Mouse (Mus musculus) embryonic facial prominence, embryonic 12.5 days (tissue): Measurements from ENCODE around the gene Podxl2. TPM values are rescaled to one million over a fixed set of nuclear protein-coding genes. Genes with fewer than 3 reads are reported as not detected.
A peak's percentile ranks its signal among the peaks of the same experiment; 100 is the strongest.

Experiments used
- ATAC-seq: fragments of 200-750 bp; cut with Nextera tagmentation; 2 replicates; pipeline ENCODE4 v1.8.0; 2017; ENCODE audit not compliant: insufficient number of reproducible peaks, insufficient read depth, low FRiP score, low TSS enrichment
- H3K27ac ChIP-seq: fragments of 300-500 bp; sonication (generic); 2 replicates; pipeline ENCODE4 v1.5.1; 2016; ENCODE audit warnings: mild to moderate bottlenecking
- H3K27me3 ChIP-seq: fragments of 300-500 bp; sonication (generic); 2 replicates; pipeline ENCODE4 v1.6.1; 2016; ENCODE audit warnings: mild to moderate bottlenecking, moderate library complexity
- H3K36me3 ChIP-seq: fragments of 300-500 bp; sonication (generic); 2 replicates; pipeline ENCODE4 v1.6.1; 2016; ENCODE audit warnings: mild to moderate bottlenecking
- H3K4me1 ChIP-seq: fragments of 300-500 bp; sonication (generic); 2 replicates; pipeline ENCODE4 v1.6.1; 2016
- H3K4me2 ChIP-seq: fragments of 300-500 bp; sonication (generic); replicated peaks from 2 replicates; pipeline ENCODE4 v1.6.1; 2016; ENCODE audit warnings: mild to moderate bottlenecking, moderate library complexity
- H3K4me3 ChIP-seq: fragments of 300-500 bp; sonication (generic); 2 replicates; pipeline ENCODE4 v1.5.1; 2016; ENCODE audit warnings: mild to moderate bottlenecking
- H3K9ac ChIP-seq: fragments of 300-500 bp; sonication (generic); 2 replicates; pipeline ENCODE4 v1.6.1; 2016; ENCODE audit warnings: mild to moderate bottlenecking, moderate library complexity
- H3K9me3 ChIP-seq: fragments of 300-500 bp; sonication (generic); 2 replicates; pipeline ENCODE4 v1.6.1; 2016; ENCODE audit warnings: mild to moderate bottlenecking, moderate library complexity
- WGBS: fragments of 180-500 bp; shearing (Covaris S2); methylation state at CpG from one replicate; pipeline ENCODE4 v1.1.7; 2016; 5-methylcytosine and 5-hydroxymethylcytosine counted together
- polyA plus RNA-seq: library from polyadenylated mRNA; unstranded; fragments of >200 nt; fragmentation: Nextera tagmentation; extraction: Ambion mirVana; gene quantifications from 2 replicates; pipeline ENCODE4 v1.2.1, GENCODE M21; 2016

Podxl2 gene
- polyA plus RNA-seq, 1 experiment from 2014 or later = 138 TPM

GRCm38 (mm10) chr6:88860914-88861313, 13.9 kb downstream of the Podxl2 start:
- no peaks in the 10 kb centered on the region for H3K27me3 ChIP-seq
- peaks cover 49% of the 10 kb centered on the region for H3K36me3 ChIP-seq
- no peak overlapping the region for H3K4me3 ChIP-seq
- no peak for ATAC-seq
- no peaks in the 10 kb centered on the region for H3K4me1 ChIP-seq
- no peaks in the 10 kb centered on the region for H3K9me3 ChIP-seq
- H3K27ac ChIP-seq = no peak overlapping the region
- WGBS = 7% methylated on average over 2 of the region's 2 CpGs
- no peak overlapping the region for H3K4me2 ChIP-seq
- H3K9ac ChIP-seq = no peak overlapping the region

- Histone ChIP-seq H3K36me3 (peaks cover 39% of the 10 kb centered on the region), H3K4me2 (no peak overlapping the region), H3K27ac (no peak overlapping the region), H3K9ac (no peak overlapping the region), H3K9me3 (no peaks in the 10 kb centered on the region), H3K4me3 (no peak overlapping the region), H3K4me1 (no peaks in the 10 kb centered on the region), H3K27me3 (no peaks in the 10 kb centered on the region)
- 61% methylated on average over 7 of the region's 7 CpGs for WGBS
- ATAC-seq = no peak
Observed at GRCm38 (mm10) chr6:88858341-88858740, 16.5 kb downstream of the Podxl2 start.

GRCm38 (mm10) chr6:88857830-88858229, 17.0 kb downstream of the Podxl2 start:
- ATAC-seq = no peak
- Histone ChIP-seq H3K4me1 (no peaks in the 10 kb centered on the region), H3K4me2 (no peak overlapping the region), H3K9ac (no peak overlapping the region), H3K4me3 (no peak overlapping the region), H3K27me3 (no peaks in the 10 kb centered on the region), H3K27ac (no peak overlapping the region), H3K9me3 (no peaks in the 10 kb centered on the region), H3K36me3 (peaks cover 34% of the 10 kb centered on the region)
- 86% methylated on average over 6 of the region's 6 CpGs for WGBS

GRCm38 (mm10) chr6:88857249-88857648, 17.6 kb downstream of the Podxl2 start:
- Histone ChIP-seq H3K4me2 (no peak overlapping the region), H3K9ac (no peak overlapping the region), H3K27ac (no peak overlapping the region), H3K27me3 (no peaks in the 10 kb centered on the region), H3K9me3 (no peaks in the 10 kb centered on the region), H3K4me1 (no peaks in the 10 kb centered on the region), H3K36me3 (peaks cover 34% of the 10 kb centered on the region), H3K4me3 (no peak overlapping the region)
- 48% methylated on average over 9 of the region's 9 CpGs for WGBS
- no peak for ATAC-seq

- H3K4me1 ChIP-seq = no peaks in the 10 kb centered on the region
- no peak for ATAC-seq
- H3K9me3 ChIP-seq = no peaks in the 10 kb centered on the region
- H3K9ac ChIP-seq = no peak overlapping the region
- no peak overlapping the region for H3K4me2 ChIP-seq
- 21% methylated on average over 5 of the region's 5 CpGs for WGBS
- no peak overlapping the region for H3K27ac ChIP-seq
- H3K4me3 ChIP-seq = no peak overlapping the region
- no peaks in the 10 kb centered on the region for H3K27me3 ChIP-seq
- H3K36me3 ChIP-seq = peaks cover 26% of the 10 kb centered on the region
Observed at GRCm38 (mm10) chr6:88855636-88856035, 19.2 kb downstream of the Podxl2 start.

- 74% methylated on average over 5 of the region's 5 CpGs for WGBS
- no peaks in the 10 kb centered on the region for H3K27me3 ChIP-seq
- peaks cover 17% of the 10 kb centered on the region for H3K36me3 ChIP-seq
- H3K9me3 ChIP-seq = no peaks in the 10 kb centered on the region
- no peak overlapping the region for H3K4me2 ChIP-seq
- H3K9ac ChIP-seq = no peak overlapping the region
- H3K27ac ChIP-seq = no peak overlapping the region
- H3K4me1 ChIP-seq = no peaks in the 10 kb centered on the region
- no peak for ATAC-seq
- H3K4me3 ChIP-seq = no peak overlapping the region
Observed at GRCm38 (mm10) chr6:88854509-88854908, 20.3 kb downstream of the Podxl2 start.

- no peak for ATAC-seq
- Histone ChIP-seq H3K4me2 (no peak overlapping the region), H3K4me1 (no peaks in the 10 kb centered on the region), H3K9ac (no peak overlapping the region), H3K4me3 (no peak overlapping the region), H3K36me3 (peaks cover 28% of the 10 kb centered on the region), H3K27ac (no peak overlapping the region), H3K27me3 (no peaks in the 10 kb centered on the region), H3K9me3 (no peaks in the 10 kb centered on the region)
- 89% methylated on average over 7 of the region's 7 CpGs for WGBS
Observed at GRCm38 (mm10) chr6:88850034-88850433, 24.8 kb downstream of the Podxl2 start.

- Histone ChIP-seq H3K27me3 (no peaks in the 10 kb centered on the region), H3K4me2 (no peak overlapping the region), H3K36me3 (peaks cover 23% of the 10 kb centered on the region), H3K9ac (no peak overlapping the region), H3K4me1 (no peaks in the 10 kb centered on the region), H3K9me3 (no peaks in the 10 kb centered on the region), H3K27ac (no peak overlapping the region), H3K4me3 (no peak overlapping the region)
- ATAC-seq = 0 out of 2 replicates have a peak, but pooled peaks have one; percentile 19
- WGBS = 55% methylated on average over 4 of the region's 4 CpGs
Observed at GRCm38 (mm10) chr6:88849270-88849669, 25.6 kb downstream of the Podxl2 start.

- Histone ChIP-seq H3K9me3 (no peaks in the 10 kb centered on the region), H3K27me3 (no peaks in the 10 kb centered on the region), H3K36me3 (peaks cover 23% of the 10 kb centered on the region), H3K9ac (no peak overlapping the region), H3K4me1 (peaks cover 6% of the 10 kb centered on the region), H3K27ac (no peak overlapping the region), H3K4me3 (no peak overlapping the region), H3K4me2 (no peak overlapping the region)
- 54% methylated on average over 2 of the region's 2 CpGs for WGBS
- no peak for ATAC-seq
Observed at GRCm38 (mm10) chr6:88847571-88847970, 27.3 kb downstream of the Podxl2 start.

GRCm38 (mm10) chr6:88844901-88845565, 29.8 kb downstream of the Podxl2 start:
- H3K9ac ChIP-seq = no peak overlapping the region
- no peak overlapping the region for H3K4me3 ChIP-seq
- no peak for ATAC-seq
- H3K4me1 ChIP-seq = peaks cover 16% of the 10 kb centered on the region
- no peak overlapping the region for H3K27ac ChIP-seq
- H3K9me3 ChIP-seq = no peaks in the 10 kb centered on the region
- no peaks in the 10 kb centered on the region for H3K27me3 ChIP-seq
- peaks cover 16% of the 10 kb centered on the region for H3K36me3 ChIP-seq
- 78% methylated on average over 7 of the region's 7 CpGs for WGBS
- H3K4me2 ChIP-seq = no peak overlapping the region

GRCm38 (mm10) chr6:88843781-88844725, 30.8 kb downstream of the Podxl2 start:
- no peak for ATAC-seq
- no peaks in the 10 kb centered on the region for H3K9me3 ChIP-seq
- peaks cover 15% of the 10 kb centered on the region for H3K36me3 ChIP-seq
- no peak overlapping the region for H3K27ac ChIP-seq
- no peak overlapping the region for H3K4me3 ChIP-seq
- no peak overlapping the region for H3K4me2 ChIP-seq
- H3K9ac ChIP-seq = no peak overlapping the region
- H3K27me3 ChIP-seq = no peaks in the 10 kb centered on the region
- H3K4me1 ChIP-seq = peaks cover 16% of the 10 kb centered on the region
- 74% methylated on average over 9 of the region's 9 CpGs for WGBS

GRCm38 (mm10) chr6:88843241-88843640, 31.6 kb downstream of the Podxl2 start:
- Histone ChIP-seq H3K27ac (0 out of 2 replicates have a peak overlapping the region, but pooled peaks have one; percentile 80), H3K4me3 (peak overlapping the region; percentile 88), H3K4me2 (peak overlapping the region; percentile 88), H3K9me3 (no peaks in the 10 kb centered on the region), H3K27me3 (no peaks in the 10 kb centered on the region), H3K36me3 (peaks cover 17% of the 10 kb centered on the region), H3K4me1 (peaks cover 16% of the 10 kb centered on the region), H3K9ac (peak overlapping the region; percentile 72)
- 70% methylated on average over 7 of the region's 7 CpGs for WGBS
- no peak for ATAC-seq
